Mouse (Mus musculus) MN1 (cell line): ENCODE results near the gene Scamp2.

Experiments used
- DNase-seq: peaks from one replicate; pipeline ENCODE4 v3.0.0-alpha.2; 2016; ENCODE audit warnings: low spot score

Scamp2 gene

DNA sequence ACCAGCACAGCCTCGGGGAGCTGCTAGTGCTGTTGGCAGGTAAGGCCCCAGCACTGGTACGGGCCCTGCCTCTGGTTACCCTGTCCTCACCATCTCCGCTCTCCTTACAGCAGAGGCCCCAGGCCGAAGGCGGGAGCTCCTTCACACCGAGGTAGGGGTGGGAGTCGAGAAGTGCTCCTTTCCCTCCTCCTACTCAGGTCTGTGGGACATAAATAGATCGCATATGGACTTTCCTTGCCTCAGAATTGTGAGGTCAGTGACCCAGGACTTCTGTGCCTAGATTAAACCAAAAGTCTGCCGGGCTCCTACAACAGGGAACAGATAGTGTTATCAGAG is 33.4 kb downstream of the Scamp2 start:
- no peak for DNase-seq

DNA sequence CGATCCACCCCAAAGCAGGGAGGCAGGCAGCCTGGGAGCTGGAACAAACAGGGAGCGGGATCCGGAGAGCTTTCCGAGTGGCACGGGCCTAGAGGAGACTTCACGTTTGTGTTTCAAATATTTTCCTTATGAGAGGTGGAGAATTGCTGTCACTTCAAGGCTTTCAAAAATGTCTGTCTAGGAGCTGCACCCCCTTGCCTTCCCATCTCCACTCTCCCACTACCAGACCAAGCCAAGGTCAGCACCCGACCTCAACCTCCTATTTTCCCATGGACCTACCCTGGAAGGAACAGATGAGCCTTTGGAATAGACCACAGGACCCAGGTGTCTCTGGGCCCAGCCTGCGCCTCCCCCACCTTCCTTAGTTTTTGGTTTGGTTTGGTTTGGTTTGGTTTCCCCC is 36.5 kb downstream of the Scamp2 start:
- no peak for DNase-seq

DNA sequence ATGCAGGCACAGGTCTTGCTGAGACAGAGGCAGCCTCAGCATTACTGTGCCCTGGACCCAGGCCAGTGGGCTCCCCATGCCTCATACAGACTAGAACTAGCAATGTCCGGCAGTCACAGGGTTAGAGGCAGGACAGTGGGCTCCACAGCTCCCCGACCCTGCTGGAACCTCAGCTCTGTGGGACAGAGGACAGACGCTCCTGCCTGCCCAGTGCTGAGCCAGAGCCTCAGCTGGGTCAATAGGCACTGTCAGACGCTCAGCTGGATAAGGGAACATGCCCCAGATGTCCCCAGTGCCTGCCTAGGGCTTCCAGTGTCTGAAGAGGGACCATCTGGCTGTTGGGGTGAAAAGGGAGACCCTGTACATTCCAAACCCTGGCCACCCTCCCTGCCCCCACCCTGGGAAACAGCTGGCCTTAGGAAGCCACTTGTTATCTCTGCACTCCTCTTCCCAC is 37.2 kb downstream of the Scamp2 start:
- no peak for DNase-seq

DNA sequence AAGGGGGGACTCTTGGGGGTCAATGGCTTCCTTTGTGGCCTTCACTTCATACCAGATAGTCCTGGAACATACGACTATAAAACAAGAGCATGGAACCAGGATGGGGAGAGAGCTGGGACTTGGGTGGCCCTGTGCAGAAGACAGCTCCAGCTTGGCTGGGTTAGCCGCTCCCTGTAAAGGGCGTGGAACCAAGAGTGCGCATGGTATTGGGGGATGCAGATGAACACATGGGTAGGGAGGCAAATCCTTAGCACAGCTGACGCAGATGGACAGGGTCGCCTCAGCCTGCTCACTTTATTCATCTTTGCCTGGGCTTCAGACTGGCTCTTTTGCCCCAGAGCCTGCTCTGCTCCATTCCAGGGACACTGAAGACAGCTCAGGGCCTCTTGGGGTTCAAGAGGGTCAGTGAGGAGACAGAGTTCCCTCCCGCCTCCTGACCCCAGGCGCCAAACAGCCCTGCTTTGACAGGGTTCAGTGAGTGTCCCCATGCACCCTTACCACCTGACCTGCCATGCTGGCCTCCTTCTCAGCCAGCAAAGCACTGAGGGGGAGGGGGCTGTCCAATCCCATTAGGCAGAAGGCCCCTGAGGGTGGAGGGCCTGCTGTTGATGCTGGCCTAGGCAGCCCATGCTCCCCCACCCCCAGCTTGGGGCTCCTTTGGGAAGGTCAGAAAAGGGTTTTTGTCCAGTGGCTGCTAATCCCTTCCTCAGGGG is 38.3 kb downstream of the Scamp2 start:
- no peak for DNase-seq

DNA sequence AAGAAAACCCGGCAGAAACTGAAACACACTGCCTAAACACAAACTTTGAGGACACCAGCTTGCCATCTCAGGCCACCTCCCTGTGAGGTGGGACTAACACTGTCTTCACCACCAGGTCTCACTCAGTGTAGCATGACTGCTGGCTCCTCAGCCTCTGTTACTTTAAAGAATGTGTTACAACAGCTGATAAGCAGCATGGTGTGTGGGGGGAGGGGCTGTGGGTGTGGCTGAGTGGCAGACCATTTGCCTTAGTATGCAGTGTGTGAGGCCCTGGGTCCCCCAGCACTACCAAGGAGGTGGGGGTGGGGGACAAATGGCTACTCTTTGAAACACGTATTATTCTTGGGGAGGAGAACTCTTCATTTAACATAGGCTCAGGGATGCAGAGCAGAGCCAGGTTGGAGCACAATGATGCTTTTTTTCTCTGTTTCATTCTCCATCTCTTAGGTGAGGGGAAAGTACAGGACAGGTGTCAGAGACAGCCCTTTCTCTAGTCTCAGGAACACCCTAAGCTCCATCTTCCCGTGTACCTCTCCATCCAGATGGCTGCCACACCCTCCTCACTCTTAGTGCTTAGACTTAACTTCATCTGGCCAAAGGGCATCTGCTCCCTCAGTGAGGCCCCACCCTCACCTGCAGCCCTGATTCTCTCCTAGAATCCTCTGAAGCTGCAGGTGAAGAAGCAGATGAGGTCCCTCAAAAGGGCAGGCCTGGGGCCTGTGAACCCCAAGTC is 40.0 kb downstream of the Scamp2 start:
- DNase-seq: no peak

DNA sequence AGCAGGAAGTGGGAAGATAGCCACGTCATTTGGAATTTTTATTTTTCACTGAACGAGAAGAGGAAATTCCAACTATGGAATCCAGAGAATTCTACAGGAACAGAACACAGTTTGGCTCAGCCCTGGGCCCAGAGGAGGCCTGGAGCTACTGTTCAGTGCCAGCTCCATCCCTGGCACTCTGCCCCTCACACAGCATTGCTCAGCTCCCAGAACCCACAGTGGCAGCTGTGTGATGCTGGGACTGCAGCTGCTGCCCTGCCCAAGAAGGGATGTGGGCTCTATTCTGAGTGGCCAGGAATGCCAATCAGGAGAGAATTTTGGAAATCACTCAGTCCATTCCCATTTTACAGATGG is 40.6 kb downstream of the Scamp2 start:
- DNase-seq: peak; percentile 32

DNA sequence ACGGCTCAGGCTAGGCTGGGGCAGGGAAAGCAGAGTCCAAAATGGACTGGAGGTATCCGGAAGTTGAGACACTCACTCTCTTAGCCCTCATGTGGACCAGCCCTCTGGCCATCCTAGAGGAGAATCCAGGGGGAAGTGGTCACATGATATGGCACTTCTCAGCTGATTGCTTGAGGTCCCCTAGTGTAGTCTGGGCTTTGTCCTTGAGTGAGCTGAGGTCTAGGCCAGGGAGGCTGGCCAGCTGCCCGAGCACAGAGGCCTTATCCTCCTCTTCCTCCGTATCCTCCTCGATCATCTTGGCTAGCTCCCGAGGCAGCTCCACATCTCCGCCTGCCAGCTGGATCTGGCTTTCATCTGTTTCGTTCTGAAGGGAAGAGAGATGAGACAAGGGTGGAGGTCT is 41.4 kb downstream of the Scamp2 start:
- DNase-seq: peak; percentile 58

DNA sequence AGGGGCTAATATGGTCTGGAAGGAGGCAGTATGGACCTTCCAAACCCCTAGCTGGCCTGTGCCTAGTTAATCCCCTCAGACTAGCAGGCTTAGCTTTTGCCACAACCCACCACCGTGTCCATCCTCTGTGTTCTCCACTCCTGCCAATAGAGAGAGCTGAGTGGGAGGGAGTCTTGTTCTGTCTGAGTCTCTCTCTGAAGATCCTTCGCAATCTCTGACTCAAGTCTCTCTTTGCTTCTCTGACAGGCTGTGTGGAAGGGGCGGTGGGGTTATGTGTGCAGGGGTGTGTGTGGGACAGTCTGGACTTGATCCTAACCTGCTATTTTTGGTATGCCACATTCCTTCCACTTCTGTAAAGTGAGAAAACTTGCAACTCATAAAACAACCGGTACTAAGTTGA is 44.1 kb downstream of the Scamp2 start:
- no peak for DNase-seq

DNA sequence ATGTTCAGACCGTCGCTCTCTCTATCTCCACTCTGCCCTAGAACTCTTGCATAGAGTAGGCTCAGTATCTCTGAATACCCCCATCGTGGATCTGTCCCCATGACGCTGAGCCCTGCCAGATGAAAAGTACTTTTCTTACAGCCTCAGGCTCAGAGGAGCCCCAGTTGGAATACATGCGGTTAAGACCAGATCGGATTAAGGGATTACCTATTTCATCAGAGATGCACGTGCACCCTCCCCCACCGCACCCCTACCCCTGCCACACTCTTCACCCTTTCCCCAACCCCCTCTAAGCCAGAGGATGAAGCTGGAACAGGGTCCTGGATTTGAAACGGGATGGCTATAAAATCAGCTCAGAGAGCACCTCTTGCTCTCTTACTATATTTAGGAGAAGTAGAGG is 44.8 kb downstream of the Scamp2 start:
- no peak for DNase-seq

DNA sequence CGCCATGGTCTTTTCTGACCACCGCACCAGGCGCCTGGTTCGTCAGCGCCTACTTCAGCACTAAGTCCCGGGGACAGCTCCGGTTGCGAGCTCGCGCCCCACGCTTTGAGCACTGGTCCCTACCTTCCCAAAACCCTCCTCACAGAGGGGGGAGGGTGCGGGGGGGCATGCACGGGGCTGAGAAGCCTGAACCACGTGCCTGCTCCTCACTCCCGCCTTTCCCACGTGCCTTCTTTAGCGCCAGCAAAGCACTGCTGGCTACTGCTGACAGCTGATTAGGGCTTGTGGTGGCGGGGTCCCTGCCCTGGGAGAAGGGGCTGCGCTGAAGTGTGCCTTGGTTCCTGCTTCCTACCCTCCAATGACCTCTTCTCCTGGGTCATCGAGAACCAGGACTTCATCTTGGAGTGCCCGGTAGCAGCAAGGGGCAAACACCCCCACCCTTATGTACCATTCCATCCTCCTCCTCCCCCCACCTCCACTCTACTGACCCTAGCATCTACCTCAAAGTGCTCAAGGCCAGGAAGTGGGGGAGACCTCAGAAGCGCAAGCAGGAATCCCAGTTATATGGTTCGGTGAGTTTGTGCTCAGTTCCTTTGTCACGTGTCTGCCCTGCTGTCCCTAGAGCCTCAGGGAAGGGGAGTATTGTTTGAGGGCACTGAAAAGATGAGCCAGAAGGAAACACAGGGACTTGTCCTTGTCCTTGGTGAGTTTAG is 45.6 kb downstream of the Scamp2 start, which contains the start of gene Cplx3:
Gene Cplx3 (minus strand): TSS at position 143 of the 713 bp plus-strand sequence.
- DNase-seq: no peak

DNA sequence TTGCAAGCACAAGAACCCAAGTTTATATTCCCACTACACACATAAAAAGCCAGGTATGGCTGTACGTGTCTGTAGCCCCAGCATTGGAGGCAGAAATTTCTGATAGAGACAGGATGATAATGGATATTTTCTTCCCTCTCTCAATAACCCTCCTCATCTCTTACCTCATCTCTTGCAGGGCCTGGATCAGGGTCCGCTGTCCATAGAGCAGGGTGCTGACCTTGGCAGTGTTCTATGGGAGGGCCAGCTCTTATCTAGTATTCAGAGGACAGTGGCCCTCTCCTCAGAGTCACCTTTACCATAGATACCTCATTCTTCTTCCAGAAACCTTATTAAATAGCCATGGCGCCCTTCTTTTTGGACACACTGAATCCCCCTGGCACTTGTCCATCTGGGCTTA is 49.1 kb downstream of the Scamp2 start:
- no peak for DNase-seq

DNA sequence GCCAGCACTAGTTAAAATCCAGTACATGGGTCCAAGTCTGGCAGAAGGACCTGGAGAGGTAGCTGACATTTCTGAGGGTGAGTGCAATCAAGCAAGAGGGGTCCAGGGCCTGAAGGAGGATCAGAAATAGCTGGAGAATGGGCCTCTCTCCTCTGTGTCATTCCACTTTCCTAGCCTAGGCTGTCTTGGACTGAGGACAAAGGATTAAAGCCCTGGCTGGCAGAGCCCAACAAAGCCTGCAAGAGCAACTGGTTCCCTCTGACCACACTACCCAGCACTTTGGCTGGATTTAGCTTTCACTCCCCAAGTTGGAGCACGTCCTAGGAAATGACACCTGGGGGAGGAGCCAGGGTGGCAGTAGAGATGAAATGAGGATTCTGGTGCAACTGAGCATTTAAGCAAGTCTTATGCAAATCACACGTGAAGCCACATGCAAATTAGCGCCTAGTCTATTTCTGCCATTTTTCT is 49.6 kb downstream of the Scamp2 start:
- DNase-seq: no peak

DNA sequence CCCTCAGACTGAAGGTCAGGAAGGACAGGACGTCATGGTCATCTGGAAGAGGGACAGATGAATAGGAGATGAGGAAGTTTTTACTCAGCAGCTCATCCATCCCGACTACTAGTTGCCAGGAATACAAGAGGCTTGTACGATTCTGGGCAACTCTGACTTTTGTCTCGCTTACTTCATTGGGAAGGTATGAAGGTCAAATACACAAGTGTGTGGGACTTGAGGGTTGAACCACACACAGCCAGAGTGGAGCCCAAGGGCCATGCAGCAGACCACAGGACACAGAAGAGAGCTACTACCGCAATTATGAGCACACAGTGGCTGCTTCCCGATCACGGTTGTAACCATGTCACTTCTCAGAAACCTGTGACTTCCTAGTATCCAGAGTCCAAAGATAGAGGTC is 51.8 kb downstream of the Scamp2 start:
- DNase-seq: no peak

DNA sequence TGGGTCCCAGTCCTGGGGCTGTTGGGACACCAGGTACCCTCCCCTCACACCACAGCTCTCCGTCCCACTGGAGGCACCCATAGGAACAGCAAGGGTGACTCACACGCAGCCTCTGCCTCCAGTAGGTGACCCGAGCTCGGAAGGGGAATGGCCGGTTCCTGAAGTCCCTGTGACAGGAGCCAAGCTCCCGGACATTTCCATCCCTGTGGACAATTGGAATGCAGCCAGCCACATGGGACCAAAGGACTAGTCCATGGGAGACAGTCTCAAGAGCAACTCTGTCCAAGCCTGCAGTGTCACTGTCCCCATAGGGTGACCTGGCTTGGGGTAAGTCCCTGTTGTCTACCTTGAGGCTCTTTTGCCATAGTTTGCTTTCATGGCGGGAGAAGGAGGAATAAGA is 53.2 kb downstream of the Scamp2 start:
- DNase-seq: no peak

DNA sequence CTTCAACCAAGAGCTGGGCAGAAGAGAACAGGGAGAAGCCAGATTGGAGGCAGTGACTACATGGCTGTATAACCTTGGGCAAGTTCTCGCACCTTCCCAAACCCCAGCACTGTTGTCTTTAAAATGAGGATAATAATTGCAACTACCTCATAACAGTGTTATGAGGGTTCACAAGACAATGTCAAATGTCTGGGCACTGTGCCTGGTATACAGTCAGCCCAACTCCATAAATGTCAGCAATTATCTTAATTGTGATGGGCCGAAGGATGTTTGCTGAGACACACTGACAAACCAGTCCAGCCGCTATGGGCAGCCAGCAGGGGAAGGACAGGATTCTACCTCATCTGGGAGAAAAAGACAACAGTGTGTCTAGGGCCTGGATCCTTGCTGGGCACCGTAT is 54.0 kb downstream of the Scamp2 start:
- DNase-seq: no peak

DNA sequence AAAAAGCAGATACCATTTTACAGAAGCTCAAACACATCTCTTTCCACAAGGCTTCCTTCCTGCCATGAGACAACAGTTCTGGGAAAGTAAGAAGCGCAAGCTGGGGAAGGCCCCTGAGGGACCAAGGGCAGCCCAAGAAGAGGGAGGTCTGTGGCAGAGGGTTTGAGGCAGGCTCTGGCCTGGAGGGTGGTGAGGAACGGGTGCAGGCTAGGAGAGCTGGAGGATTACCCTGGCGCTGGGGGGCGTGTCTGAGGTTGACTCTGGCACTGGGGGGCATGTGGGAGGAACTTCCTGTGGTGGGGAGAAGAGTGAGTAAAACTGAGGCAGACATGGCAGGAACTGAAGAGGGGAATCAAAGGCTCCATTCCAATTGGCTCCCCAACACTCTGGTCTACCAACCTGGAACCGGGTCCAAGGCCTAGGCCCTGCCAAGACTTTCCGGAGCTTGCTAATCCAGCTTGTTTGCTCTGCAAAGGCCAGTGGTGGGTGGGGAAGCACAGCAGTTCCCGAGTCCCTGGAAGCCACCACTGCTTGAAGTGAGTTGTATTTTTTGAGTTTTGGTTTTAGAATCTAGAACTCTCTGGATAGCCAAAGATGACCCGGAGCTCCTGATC is 56.9 kb downstream of the Scamp2 start:
- no peak for DNase-seq

DNA sequence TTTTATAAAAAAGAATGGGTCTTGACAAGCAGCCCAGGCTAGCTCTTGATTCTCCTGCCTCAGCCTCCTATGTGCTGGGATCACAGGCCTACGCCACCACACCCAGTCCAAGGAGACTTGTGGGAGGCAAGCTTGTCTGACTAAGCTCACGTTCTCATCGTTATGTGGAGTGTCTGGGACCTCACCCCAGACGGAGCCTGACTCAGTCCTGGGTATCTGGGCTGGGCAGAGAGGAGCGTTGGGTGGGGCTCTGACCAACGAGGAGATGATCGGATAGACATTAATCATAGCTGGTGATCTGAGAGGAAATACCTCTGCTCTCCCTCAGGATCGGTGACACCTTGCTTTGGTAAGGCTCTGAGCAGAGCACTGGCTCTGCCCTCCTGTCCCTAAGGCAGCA is 58.1 kb downstream of the Scamp2 start:
- no peak for DNase-seq

DNA sequence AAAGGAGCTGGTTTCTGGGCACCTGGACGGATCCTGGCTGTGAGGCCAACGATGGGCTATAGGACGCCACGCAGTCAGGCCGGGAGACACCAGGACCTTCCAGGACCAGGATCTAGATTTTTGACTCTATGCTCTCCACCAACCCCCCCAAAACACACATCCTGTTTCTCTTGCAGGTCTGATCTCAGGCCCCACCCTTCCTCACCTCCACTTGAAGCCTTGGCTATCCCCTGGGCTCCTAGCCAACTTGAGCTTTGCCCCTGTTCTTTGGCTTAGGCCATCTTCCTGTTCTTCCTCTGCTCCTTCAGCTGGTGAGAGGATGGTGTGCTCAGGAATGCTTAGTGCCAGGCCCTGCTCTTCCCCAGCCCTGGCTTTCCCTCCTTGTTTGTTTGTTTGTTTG is 59.9 kb downstream of the Scamp2 start, which contains the start of gene Lman1l:
Gene Lman1l (minus strand): TSS at position 101 of the 400 bp plus-strand sequence.
- DNase-seq: no peak

DNA sequence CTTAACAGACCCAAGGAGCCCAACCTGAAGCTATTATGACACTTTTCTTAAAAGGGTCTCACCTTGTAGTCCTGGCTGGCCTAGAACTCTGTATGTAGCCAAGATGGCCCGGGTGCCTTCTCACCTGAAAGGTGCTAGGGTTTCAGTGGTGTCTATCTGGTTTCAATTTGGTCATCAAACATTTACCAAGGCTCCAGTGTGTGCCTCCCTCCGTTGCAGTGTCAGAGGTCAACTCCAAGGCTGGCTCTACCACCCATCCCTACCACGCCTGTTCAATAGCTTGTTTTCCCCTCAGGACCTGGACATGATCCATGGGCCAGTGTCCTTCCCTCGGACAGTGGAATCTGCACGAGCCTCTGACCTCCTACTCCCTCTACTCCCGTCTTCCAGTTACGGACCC is 63.6 kb downstream of the Scamp2 start:
- no peak for DNase-seq

DNA sequence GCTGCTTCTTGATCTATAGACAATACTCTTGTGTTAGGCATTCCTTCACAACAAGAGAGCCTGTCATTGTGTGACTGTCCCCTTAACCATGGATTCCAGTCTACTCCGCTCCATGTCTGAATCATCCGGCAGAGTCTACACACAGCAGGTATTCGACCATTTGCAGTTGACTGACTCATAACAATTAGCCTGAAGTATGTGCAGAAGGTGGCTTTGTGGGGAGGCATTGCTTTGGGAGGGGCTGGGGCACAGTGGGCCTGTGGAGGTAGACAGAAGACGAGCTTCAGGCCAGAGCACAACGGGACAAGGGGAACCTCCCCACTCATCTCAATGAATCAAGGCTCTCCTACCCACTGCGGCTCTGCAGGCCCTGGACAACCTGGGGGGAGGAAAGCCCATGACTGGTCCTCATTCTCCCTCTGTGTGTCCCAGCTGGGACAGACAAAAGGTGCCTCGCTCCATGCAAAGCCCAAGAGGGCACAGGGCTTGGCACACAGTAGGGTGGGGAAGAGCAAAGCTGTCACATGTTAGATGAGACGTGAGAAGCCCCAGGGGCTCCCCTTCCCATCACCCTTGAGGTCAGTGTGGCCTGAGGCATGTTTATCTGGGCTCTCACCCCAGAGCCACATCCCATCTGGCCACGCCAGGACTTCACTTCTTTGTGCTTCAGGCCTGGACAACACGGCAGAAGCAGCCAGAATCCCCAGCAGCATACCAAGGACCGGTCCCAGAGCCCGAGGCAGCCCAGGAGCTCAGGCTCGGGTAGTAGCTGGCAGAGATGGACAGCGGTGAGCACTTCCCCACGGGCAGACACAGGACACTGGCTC is 65.1 kb downstream of the Scamp2 start:
- DNase-seq: no peak

DNA sequence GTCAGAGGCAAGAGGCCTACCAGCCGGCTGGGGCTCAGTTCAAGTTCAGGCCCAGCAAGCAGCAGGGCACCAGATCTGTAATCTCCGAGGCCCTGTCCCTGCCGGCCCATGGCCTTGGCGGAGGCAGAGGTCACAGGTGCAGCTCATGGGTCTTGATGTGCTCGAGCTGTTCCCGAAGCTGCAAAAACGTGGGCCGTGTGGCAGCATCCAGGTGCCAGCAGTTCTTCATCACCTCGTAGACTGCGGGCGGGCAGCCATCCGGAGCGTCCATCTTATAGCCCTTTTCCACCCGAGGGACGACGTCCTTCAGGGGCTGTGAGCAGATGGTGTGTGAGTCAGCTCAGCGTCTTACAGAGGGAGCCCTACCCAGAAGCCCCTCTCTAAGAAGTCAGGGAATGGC is 66.4 kb downstream of the Scamp2 start:
- no peak for DNase-seq

DNA sequence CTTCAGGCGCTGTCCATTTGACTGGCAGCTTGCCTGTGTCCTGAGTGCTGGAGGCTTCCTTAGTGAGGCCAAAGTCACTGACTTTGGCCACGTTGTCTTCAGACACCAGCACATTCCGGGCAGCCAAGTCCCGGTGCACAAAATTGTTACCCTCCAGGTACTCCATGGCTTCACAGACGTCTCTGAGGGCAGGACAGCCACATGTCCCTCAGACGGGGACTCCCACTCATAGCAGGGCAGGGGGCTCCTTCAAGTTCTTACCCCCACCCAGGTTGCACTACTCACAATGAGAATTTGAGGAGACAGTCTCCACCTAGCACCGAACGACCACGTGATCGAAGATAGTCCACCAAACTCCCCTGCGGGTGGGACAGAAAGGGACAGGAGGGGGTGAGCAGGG is 67.1 kb downstream of the Scamp2 start:
- DNase-seq: no peak
